Mouse (Mus musculus): Measurements from ENCODE around the gene Pck2.

GRCm38 (mm10) chr14:55540787-55541321, 788 bp downstream of the Pck2 start:
- TF ChIP-seq POLR2A (IDR thresholded peaks at IDR 0.05; ENCODE audit: low read depth, low read length) (no peak), CTCF (IDR thresholded peaks at IDR 0.05; ENCODE audit: extremely low read depth, insufficient read length, insufficient replicate concordance, low read depth, low read length) (no peak)
